ENCODE assay signal across 8 mouse cellular contexts in the genomic region with DNA sequence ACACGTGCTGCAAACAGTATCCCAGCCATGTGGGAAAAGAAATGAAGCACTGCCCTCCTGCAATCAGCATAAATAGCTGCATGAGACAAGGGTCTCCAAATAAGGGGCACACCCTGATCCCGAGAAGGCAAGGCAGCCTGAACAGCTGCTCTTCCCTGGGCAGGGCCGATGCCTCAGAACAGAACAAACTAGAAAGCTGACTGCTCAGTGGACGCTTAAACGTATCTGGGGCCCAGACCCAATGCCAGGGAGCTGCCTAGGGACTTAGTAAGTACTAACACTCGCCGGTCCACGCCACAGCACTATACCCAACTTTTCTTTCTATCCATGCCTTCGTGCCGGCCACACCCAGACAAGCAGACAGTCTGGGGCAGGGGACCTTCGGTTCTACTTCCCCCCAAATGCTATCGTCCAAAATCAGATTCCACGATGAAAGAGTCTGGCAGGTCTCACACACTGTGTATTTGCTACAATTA. TPM values are rescaled to one million over a fixed set of nuclear protein-coding genes. Genes with fewer than 3 reads are reported as not detected.
DNase-seq lines count a peak whose midpoint lies in the region; ATAC-seq and TF ChIP-seq lines count a peak whose summit lies in the region.

No protein-coding gene starts in this region.

- peaks cover 13% of the 10 kb centered on the region for H3K4me1 ChIP-seq in bone marrow, adult 2 months (ENCODE audit: control insufficient read depth, insufficient read depth, low read length)
- H3K4me1 ChIP-seq in hindbrain, embryonic 12.5 days = peaks cover 47% of the 10 kb centered on the region
- H3K4me1 ChIP-seq in midbrain, embryonic 13.5 days (replicated peaks) = peaks cover 53% of the 10 kb centered on the region

- H3K4me2 ChIP-seq in hindbrain, embryonic 12.5 days (replicated peaks) = peak overlapping the region; percentile 88
- peak overlapping the region; percentile 96 for H3K4me2 ChIP-seq in midbrain, embryonic 13.5 days (replicated peaks)

- peaks cover 18% of the 10 kb centered on the region for H3K36me3 ChIP-seq in hindbrain, embryonic 12.5 days
- peaks cover 8% of the 10 kb centered on the region for H3K36me3 ChIP-seq in midbrain, embryonic 13.5 days

- H3K9me3 ChIP-seq in hindbrain, embryonic 12.5 days (replicated peaks) = no peaks in the 10 kb centered on the region
- no peaks in the 10 kb centered on the region for H3K9me3 ChIP-seq in midbrain, embryonic 13.5 days

- H3K27ac ChIP-seq in bone marrow, adult 2 months (ENCODE audit: control insufficient read depth, insufficient read depth, low read depth, low read length, poor library complexity) = peak overlapping the region; percentile 90
- H3K27ac ChIP-seq in hindbrain, embryonic 12.5 days = peak overlapping the region; percentile 23; the same call in 1 of the 2 replicates
- no peak overlapping the region for H3K27ac ChIP-seq in midbrain, embryonic 13.5 days

- H3K9ac ChIP-seq in hindbrain, embryonic 12.5 days = peak overlapping the region; percentile 97; the same call in 1 of the 2 replicates
- peak overlapping the region; percentile 54 for H3K9ac ChIP-seq in midbrain, embryonic 13.5 days (replicated peaks)

- 4% methylated on average over 13 of the region's 13 CpGs for WGBS in bone marrow, adult 2 months
- WGBS in hindbrain, embryonic 12.5 days = 78% methylated on average over 13 of the region's 13 CpGs
- WGBS in midbrain, embryonic 13.5 days = 78% methylated on average over 13 of the region's 13 CpGs

- H3K27me3 ChIP-seq in hindbrain, embryonic 12.5 days = no peaks in the 10 kb centered on the region
- no peaks in the 10 kb centered on the region for H3K27me3 ChIP-seq in midbrain, embryonic 13.5 days

- ATAC-seq in hindbrain, embryonic 12.5 days (ENCODE audit: low FRiP score) = no peak
- ATAC-seq in midbrain, embryonic 13.5 days = no peak

- TF ChIP-seq POLR2A in bone marrow, adult 2 months (IDR thresholded peaks at IDR 0.05; ENCODE audit: borderline replicate concordance, control insufficient read depth, low read depth, low read length) = no peak

- peak; percentile 27 for DNase-seq in kidney, adult 9 months
- DNase-seq in kidney, adult 18-20 months = no peak
- no peak for DNase-seq in urinary bladder, adult 18-20 months (ENCODE audit: low spot score in 2 of 2)
- no peak for DNase-seq in adrenal gland, postnatal 4 days (ENCODE audit: low spot score in 2 of 2)
- no peak for DNase-seq in cerebellum, postnatal 10 days

- peak overlapping the region; percentile 60 for H3K4me3 ChIP-seq in bone marrow, adult 2 months (replicated peaks; ENCODE audit: control insufficient read depth, low read depth, low read length)
- peak overlapping the region; percentile 97 for H3K4me3 ChIP-seq in hindbrain, embryonic 12.5 days
- no peak overlapping the region for H3K4me3 ChIP-seq in midbrain, embryonic 13.5 days (replicated peaks)

- TF ChIP-seq CTCF in bone marrow, adult 2 months (IDR thresholded peaks at IDR 0.05; ENCODE audit: control insufficient read depth, insufficient read depth, low read length) = no peak

RNA-seq across cellular contexts. Expression of a gene that starts 2.8 kb away (rescaled TPM):
- 25.2 and 56.9 TPM in 2 replicates for polyA plus RNA-seq in bone marrow, adult 2 months (2011; ENCODE audit: insufficient read depth, insufficient read length, low replicate concordance, missing spikeins)
- 65.0 and 72.9 TPM in 2 replicates for polyA plus RNA-seq in hindbrain, embryonic 12.5 days (2016; fragmentation: Nextera tagmentation; extraction: Ambion mirVana)
- 21.1 and 25.3 TPM in 2 replicates for polyA plus RNA-seq in midbrain, embryonic 13.5 days (2015; fragmentation: Nextera tagmentation; extraction: Ambion mirVana)
- total RNA-seq in adrenal gland, postnatal 4 days (2021) = 100 to 1,000 TPM; 208 to 242 TPM

RNA-seq across cellular contexts. Expression of a gene that starts 20.4 kb away (rescaled TPM):
- 3.7 and 7.8 TPM in 2 replicates for polyA plus RNA-seq in bone marrow, adult 2 months (2011; ENCODE audit: insufficient read depth, insufficient read length, low replicate concordance, missing spikeins)
- polyA plus RNA-seq in hindbrain, embryonic 12.5 days (2016; fragmentation: Nextera tagmentation; extraction: Ambion mirVana) = 57.5 and 62.0 TPM in 2 replicates
- 37.4 and 43.4 TPM in 2 replicates for polyA plus RNA-seq in midbrain, embryonic 13.5 days (2015; fragmentation: Nextera tagmentation; extraction: Ambion mirVana)
- 10 to 100 TPM; 35.1 to 39.1 TPM for total RNA-seq in adrenal gland, postnatal 4 days (2021)

RNA-seq across cellular contexts. Expression of a gene that starts 36.0 kb away (rescaled TPM):
- polyA plus RNA-seq in bone marrow, adult 2 months (2011; ENCODE audit: insufficient read depth, insufficient read length, low replicate concordance, missing spikeins) = 12.0 and 23.7 TPM in 2 replicates
- polyA plus RNA-seq in hindbrain, embryonic 12.5 days (2016; fragmentation: Nextera tagmentation; extraction: Ambion mirVana) = 38.7 and 41.9 TPM in 2 replicates
- polyA plus RNA-seq in midbrain, embryonic 13.5 days (2015; fragmentation: Nextera tagmentation; extraction: Ambion mirVana) = 21.0 and 25.1 TPM in 2 replicates
- total RNA-seq in adrenal gland, postnatal 4 days (2021) = 100 to 1,000 TPM; 166 to 191 TPM

RNA-seq across cellular contexts. Expression of a gene that starts 39.0 kb away (rescaled TPM):
- not detected in 2 replicates for polyA plus RNA-seq in bone marrow, adult 2 months (2011; ENCODE audit: insufficient read depth, insufficient read length, low replicate concordance, missing spikeins)
- 10.3 and 10.5 TPM in 2 replicates for polyA plus RNA-seq in hindbrain, embryonic 12.5 days (2016; fragmentation: Nextera tagmentation; extraction: Ambion mirVana)
- polyA plus RNA-seq in midbrain, embryonic 13.5 days (2015; fragmentation: Nextera tagmentation; extraction: Ambion mirVana) = 2.0 and 2.7 TPM in 2 replicates
- 1 to 10 TPM; 4.5 to 5.0 TPM for total RNA-seq in adrenal gland, postnatal 4 days (2021)

RNA-seq across cellular contexts. Expression of a gene that starts 57.1 kb away (rescaled TPM):
- polyA plus RNA-seq in bone marrow, adult 2 months (2011; ENCODE audit: insufficient read depth, insufficient read length, low replicate concordance, missing spikeins) = not detected in 2 replicates
- polyA plus RNA-seq in hindbrain, embryonic 12.5 days (2016; fragmentation: Nextera tagmentation; extraction: Ambion mirVana) = 22.3 and 30.3 TPM in 2 replicates
- polyA plus RNA-seq in midbrain, embryonic 13.5 days (2015; fragmentation: Nextera tagmentation; extraction: Ambion mirVana) = 39.0 and 41.9 TPM in 2 replicates
- under 1 TPM in 1 of 2 experiments, not detected in 1; 0.73 TPM for total RNA-seq in adrenal gland, postnatal 4 days (2021)
